Mouse (Mus musculus): ENCODE measurements around the gene Slc35e3. TPM values are rescaled to one million over a fixed set of nuclear protein-coding genes. Genes with fewer than 3 reads are reported as not detected.

The Slc35e3 gene
- polyA plus RNA-seq, 1 experiment from 2014 or later = 30.6 TPM

DNA sequence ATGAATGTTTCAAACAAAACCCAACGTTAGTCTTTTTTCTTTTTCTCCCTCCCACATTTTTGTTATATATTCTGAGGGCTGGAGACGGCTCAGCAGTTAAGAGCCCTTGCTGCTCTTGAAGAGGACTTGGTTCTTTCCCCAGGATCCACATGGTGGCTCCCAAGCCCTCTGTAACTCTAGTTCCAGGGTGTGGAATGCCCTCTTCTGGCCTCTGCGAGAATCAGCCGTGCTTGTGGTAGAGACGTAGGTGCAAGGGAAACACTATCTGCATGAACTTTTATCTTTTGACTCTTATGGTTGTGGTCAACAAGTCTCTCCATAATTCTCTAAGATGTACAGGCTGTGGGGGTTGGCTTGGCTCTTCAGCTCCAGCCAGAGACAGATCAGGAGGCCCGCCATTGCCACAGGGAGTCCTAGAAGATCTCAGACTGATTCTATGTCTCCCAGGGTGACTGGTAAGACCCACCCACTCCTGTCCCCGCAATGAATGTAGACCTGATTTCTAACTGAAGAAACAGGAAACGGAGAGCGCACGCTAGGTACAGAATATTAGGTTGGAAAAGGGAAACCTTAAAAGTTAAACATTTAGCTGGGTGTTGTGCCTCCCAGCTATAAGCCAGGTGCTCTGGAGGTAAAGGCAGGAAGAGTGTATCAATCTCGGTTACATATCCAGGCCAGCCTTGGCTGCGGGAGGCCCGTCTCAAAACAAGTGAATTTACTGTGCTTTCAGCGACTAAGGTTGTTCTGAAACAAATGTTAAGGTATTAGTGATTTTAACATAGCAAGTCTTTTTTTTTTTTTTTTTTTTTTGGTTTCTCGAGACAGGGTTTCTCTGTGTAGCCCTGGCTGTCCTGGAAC lies 14.7 kb downstream of the Slc35e3 start:
- no peak overlapping the region for H3K4me2 ChIP-seq

DNA sequence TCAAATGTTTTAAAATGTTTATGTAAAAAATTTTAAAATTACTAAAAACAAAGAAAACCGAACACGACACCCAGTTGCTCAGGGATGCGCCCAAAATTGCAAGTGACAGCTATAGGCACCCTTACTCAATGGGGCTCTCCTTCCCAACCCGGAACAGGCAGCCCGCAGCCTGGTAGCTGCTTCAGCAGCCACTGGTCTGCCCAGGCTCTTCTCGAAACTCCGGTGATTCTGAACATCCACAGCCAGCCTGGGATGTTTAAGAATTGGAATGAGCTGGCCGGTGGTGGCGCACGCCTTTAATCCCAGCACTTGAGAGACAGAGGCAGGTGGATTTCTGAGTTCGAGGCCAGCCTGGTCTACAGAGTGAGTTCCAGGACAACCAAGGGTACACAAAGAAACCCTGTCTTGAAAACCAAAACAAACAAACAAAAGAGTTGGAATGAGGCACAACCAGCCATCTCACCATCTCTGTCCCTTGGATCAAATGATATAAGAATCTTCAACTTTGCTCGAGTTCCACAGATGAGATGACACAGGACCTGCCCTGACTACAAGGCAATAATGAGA lies 15.4 kb downstream of the Slc35e3 start:
- Histone ChIP-seq H3K4me3 (no peak overlapping the region), H3K27ac (replicated peaks) (no peak overlapping the region), H3K9ac (no peak overlapping the region), H3K9me3 (no peaks in the 10 kb centered on the region), H3K4me1 (replicated peaks) (no peaks in the 10 kb centered on the region), H3K4me2 (no peak overlapping the region), H3K36me3 (peaks cover 14% of the 10 kb centered on the region), H3K27me3 (no peaks in the 10 kb centered on the region)
- no peak for ATAC-seq (ENCODE audit: low read depth)
- WGBS = 96% methylated on average over 12 of the region's 12 CpGs

More for the DNA sequence above, 14.7 kb downstream of the Slc35e3 start:
- H3K4me1 ChIP-seq (replicated peaks) = no peaks in the 10 kb centered on the region
- no peaks in the 10 kb centered on the region for H3K9me3 ChIP-seq
- no peak overlapping the region for H3K27ac ChIP-seq (replicated peaks)
- no peaks in the 10 kb centered on the region for H3K27me3 ChIP-seq
- no peak for ATAC-seq (ENCODE audit: low read depth)
- H3K4me3 ChIP-seq = no peak overlapping the region
- WGBS = 63% methylated on average over 15 of the region's 15 CpGs
- H3K36me3 ChIP-seq = peaks cover 20% of the 10 kb centered on the region
- no peak overlapping the region for H3K9ac ChIP-seq

DNA sequence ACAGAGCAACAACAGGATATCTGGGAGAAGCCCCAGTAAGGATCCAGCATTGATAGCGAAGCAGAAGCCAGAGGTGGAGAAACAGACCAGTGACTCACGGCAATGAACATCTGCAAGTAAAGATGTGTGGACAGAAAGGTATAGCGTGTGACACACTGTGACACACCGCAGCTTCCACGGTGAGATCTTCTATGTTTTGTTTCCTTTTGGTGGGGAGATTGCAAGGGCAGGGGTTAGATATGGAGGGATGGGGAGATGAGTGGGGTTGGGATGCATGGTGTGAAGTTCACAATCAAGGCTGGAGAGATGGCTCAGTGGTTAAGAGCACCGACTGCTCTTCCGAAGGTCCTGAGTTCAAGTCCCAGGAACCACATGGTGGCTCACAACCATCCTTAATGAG lies 16.0 kb downstream of the Slc35e3 start:
- ATAC-seq (ENCODE audit: low read depth) = no peak
- 93% methylated on average over 7 of the region's 7 CpGs for WGBS

DNA sequence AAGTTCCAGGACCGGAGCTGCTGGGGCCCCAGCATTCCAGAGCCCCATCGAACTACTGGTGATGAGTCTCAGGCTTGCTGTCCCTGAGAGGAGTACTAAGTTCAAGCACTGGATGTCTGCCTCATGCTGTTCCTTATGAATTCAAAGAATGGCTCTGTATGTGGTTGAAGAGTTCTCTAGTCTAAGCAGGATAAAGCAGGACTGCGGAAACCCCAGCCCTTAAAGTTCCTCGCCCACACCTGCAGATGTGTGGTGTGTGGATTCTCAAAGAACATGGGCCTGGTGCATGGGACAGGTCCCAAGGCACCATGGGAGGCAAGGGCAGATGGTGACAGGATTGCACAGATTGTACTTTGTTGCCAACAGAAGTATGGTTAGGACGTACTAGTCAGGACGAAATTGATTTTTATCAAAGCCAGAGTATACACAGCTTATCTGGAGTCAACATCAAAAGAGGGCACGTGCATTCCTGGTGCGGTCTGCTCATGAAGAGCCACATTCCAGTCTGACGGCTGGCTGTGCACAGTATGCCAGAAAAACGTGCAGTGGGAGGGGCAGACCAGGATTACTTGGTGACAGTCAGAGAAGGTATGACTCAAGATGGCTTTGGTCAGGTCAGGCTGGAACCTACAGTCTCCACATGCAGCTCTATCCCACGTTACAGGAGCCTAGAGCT lies 16.9 kb downstream of the Slc35e3 start:
- 81% methylated on average over 11 of the region's 11 CpGs for WGBS
- no peaks in the 10 kb centered on the region for H3K9me3 ChIP-seq
- H3K4me1 ChIP-seq (replicated peaks) = no peaks in the 10 kb centered on the region
- H3K4me3 ChIP-seq = no peak overlapping the region
- H3K27me3 ChIP-seq = no peaks in the 10 kb centered on the region
- no peak overlapping the region for H3K27ac ChIP-seq (replicated peaks)
- no peak overlapping the region for H3K4me2 ChIP-seq
- ATAC-seq (ENCODE audit: low read depth) = no peak
- peaks cover 14% of the 10 kb centered on the region for H3K36me3 ChIP-seq
- H3K9ac ChIP-seq = no peak overlapping the region

More for the DNA sequence above, 16.0 kb downstream of the Slc35e3 start:
- peaks cover 14% of the 10 kb centered on the region for H3K36me3 ChIP-seq
- no peaks in the 10 kb centered on the region for H3K4me1 ChIP-seq (replicated peaks)
- H3K4me2 ChIP-seq = no peak overlapping the region
- no peaks in the 10 kb centered on the region for H3K9me3 ChIP-seq
- no peak overlapping the region for H3K9ac ChIP-seq
- H3K4me3 ChIP-seq = no peak overlapping the region
- no peaks in the 10 kb centered on the region for H3K27me3 ChIP-seq
- H3K27ac ChIP-seq (replicated peaks) = no peak overlapping the region

DNA sequence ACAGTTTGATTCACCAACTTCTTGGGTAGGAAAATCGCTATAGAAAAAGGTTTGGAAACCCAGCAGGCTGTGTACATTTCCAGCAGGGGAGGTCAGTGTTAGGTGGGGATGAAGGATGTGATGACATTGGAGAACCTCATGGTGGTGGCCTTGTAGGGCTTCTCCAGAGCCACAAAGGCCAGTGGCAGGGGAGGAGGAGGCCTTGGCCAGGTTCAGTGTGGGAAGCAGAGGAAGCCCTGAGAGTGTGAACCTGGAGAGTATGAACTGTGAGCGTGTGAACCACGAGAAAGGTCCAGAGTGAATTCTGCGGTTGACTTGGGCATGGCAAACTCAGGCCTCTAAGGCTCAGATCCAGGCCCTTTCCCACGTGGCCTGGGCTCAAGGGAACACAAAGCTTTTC lies 17.6 kb downstream of the Slc35e3 start:
- peaks cover 14% of the 10 kb centered on the region for H3K36me3 ChIP-seq
- H3K27ac ChIP-seq (replicated peaks) = no peak overlapping the region
- WGBS = 85% methylated on average over 5 of the region's 5 CpGs
- no peak overlapping the region for H3K4me2 ChIP-seq
- no peak overlapping the region for H3K4me3 ChIP-seq
- no peak for ATAC-seq (ENCODE audit: low read depth)
- no peak overlapping the region for H3K9ac ChIP-seq
- no peaks in the 10 kb centered on the region for H3K27me3 ChIP-seq
- no peaks in the 10 kb centered on the region for H3K9me3 ChIP-seq
- no peaks in the 10 kb centered on the region for H3K4me1 ChIP-seq (replicated peaks)

DNA sequence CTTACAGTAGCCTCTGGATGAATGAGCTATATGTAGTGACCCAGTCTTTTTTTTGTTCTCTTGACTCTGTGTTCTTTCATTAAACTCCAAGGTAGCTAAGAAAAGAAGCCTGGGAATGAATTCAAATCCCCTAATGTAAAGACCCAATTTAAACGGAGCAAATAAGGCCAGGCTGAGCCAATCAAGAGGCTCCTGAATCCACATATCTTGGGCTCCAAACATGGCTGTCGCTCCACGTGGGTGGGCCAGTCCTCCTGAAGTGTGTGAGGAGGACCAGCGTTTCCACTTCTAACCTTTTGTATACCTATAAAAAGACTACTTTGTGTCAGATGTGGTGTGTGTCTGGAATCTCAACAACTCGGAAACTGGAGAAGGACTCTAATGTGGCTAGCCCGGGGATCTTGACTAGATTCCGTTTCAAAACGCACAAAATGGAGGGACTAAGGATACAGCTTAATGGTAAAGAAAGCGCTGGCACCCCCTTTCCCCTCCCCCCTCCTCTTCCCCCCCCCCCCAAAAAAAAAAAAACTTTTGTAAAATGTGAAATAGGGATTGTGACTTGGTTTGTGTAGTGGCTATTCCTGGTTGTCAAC lies 18.6 kb downstream of the Slc35e3 start:
- Histone ChIP-seq H3K9ac (no peak overlapping the region), H3K27me3 (no peaks in the 10 kb centered on the region), H3K4me2 (no peak overlapping the region), H3K4me1 (replicated peaks) (no peaks in the 10 kb centered on the region), H3K9me3 (no peaks in the 10 kb centered on the region), H3K4me3 (no peak overlapping the region), H3K27ac (replicated peaks) (no peak overlapping the region), H3K36me3 (peaks cover 5% of the 10 kb centered on the region)
- 81% methylated on average over 9 of the region's 9 CpGs for WGBS
- ATAC-seq (ENCODE audit: low read depth) = no peak

DNA sequence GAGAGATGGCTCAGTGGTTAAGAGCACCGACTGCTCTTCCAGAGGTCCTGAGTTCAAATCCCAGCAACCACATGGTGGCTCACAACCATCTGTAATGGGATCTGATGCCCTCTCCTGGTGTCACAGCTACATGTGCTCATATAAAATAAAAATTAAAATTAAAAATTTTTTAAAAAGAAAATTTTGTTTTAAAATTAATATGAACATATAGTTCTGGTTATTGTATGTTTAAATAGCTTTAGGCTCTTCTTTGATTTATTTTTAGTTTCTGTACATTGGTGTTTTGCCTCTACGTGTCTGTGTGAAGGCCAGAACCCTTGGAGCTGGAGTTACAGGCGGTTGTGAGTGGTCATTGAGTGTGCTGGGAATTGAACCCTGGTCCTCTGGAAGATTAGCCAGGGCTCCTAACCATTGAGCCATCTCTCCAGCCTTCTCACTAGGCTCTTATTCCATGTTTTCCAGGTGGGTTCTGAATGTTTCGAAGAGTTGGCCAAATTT lies 19.2 kb downstream of the Slc35e3 start:
- Histone ChIP-seq H3K9ac (no peak overlapping the region), H3K27me3 (no peaks in the 10 kb centered on the region), H3K4me3 (no peak overlapping the region), H3K36me3 (no peaks in the 10 kb centered on the region), H3K27ac (replicated peaks) (no peak overlapping the region), H3K4me1 (replicated peaks) (no peaks in the 10 kb centered on the region), H3K9me3 (no peaks in the 10 kb centered on the region), H3K4me2 (no peak overlapping the region)
- WGBS = 94% methylated on average over 4 of the region's 4 CpGs
- ATAC-seq (ENCODE audit: low read depth) = no peak

DNA sequence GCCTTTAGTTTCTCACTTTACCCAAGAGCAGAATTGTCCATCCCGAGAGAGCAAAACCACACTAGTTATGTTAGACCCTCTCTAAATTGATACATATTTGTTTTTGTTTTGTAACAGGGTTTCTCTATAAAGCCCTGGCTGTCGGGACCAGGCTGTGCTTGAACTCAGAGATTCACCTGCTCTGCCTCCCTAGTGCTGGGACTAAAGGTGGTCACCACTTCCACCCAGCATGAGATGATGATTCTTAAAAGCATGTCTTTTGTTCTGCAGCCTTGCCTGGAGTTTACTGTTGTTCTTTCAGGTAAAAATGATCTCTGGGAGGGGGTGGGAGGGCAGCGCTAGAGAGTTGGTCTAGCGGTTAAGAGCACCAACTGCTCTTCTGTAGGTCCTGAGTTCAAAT lies 19.8 kb downstream of the Slc35e3 start:
- no peak for ATAC-seq (ENCODE audit: low read depth)
- Histone ChIP-seq H3K4me2 (no peak overlapping the region), H3K27me3 (no peaks in the 10 kb centered on the region), H3K9ac (no peak overlapping the region), H3K4me3 (no peak overlapping the region), H3K9me3 (no peaks in the 10 kb centered on the region), H3K36me3 (no peaks in the 10 kb centered on the region), H3K4me1 (replicated peaks) (no peaks in the 10 kb centered on the region), H3K27ac (replicated peaks) (no peak overlapping the region)
- whole genome bisulfite sequencing = 96% methylated on average over 4 of the region's 4 CpGs

DNA sequence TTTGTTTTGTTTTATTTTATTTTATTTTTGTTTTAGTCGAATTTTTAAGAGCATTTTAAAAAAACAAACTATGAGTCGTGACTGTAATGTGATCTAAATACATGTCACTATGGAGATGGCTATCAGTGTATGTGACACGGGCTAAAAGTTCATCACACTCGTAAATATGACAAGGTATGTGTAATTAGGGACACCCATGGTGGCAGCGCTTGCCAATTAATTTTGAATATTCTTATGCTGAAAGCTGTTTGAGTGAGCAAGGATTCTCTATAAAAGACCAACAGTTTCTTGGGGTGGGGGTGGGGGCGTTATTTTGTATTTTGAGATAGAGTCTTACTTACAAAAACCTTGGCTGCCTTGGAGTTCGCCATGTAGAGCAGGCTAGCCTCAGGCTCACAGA lies 20.5 kb downstream of the Slc35e3 start:
- Histone ChIP-seq H3K4me2 (no peak overlapping the region), H3K9me3 (no peaks in the 10 kb centered on the region), H3K4me3 (no peak overlapping the region), H3K27ac (replicated peaks) (no peak overlapping the region), H3K27me3 (no peaks in the 10 kb centered on the region), H3K4me1 (replicated peaks) (no peaks in the 10 kb centered on the region), H3K36me3 (no peaks in the 10 kb centered on the region), H3K9ac (no peak overlapping the region)
- WGBS = 81% methylated on average over 7 of the region's 7 CpGs
- no peak for ATAC-seq (ENCODE audit: low read depth)

DNA sequence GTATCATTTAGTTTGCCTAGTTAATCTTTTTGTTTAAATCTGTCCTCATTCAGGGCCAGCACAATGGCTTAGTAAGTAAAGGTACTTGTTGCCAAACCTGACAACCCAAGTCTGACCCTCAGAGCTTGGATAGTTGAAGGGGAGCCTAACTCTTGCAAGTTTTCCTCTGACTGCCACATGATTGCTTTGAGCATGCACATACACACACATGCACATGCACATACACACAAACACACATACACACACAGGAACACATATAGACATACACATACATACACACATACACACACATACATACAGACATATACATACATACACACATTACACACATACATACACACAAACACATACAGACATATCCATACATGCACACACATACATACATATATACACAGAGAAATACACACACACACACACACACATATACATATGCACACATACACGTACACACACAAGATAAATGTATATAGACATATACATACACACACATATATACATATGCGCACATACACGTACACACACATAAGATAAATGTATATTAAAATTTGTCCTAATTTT lies 21.3 kb downstream of the Slc35e3 start:
- H3K9me3 ChIP-seq = no peaks in the 10 kb centered on the region
- H3K9ac ChIP-seq = no peak overlapping the region
- no peaks in the 10 kb centered on the region for H3K36me3 ChIP-seq
- no peak overlapping the region for H3K4me3 ChIP-seq
- H3K27me3 ChIP-seq = no peaks in the 10 kb centered on the region
- no peak overlapping the region for H3K4me2 ChIP-seq
- no peak for ATAC-seq (ENCODE audit: low read depth)
- H3K27ac ChIP-seq (replicated peaks) = no peak overlapping the region
- WGBS = 94% methylated on average over 3 of the region's 3 CpGs
- H3K4me1 ChIP-seq (replicated peaks) = no peaks in the 10 kb centered on the region

DNA sequence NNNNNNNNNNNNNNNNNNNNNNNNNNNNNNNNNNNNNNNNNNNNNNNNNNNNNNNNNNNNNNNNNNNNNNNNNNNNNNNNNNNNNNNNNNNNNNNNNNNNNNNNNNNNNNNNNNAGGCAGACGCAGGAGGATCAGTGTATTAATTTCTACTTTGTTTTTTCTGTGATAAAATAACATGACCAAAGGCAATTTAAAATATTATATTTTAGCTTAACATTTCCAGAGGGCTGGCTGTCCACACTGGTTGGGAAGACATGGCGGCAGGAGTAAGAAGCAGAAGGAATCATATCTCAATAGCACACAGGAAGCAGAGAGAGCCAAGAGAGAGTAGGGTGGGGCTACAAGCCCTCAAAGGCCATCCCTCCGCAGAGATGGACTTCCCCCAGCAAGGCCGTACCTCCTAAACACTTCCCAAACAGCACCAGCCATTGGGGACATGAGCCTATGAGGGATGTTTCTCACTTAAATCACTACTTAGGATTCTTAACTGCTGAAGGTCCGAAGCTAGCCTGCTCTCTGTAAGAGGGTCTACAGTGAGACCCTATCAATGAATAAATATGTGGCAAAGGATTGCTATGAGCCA lies 21.9 kb downstream of the Slc35e3 start:
- 80% methylated on average over 5 of the region's 5 CpGs for WGBS
- H3K4me2 ChIP-seq = no peak overlapping the region
- H3K36me3 ChIP-seq = no peaks in the 10 kb centered on the region
- no peak overlapping the region for H3K27ac ChIP-seq (replicated peaks)
- H3K27me3 ChIP-seq = no peaks in the 10 kb centered on the region
- H3K9ac ChIP-seq = no peak overlapping the region
- no peaks in the 10 kb centered on the region for H3K4me1 ChIP-seq (replicated peaks)
- no peak overlapping the region for H3K4me3 ChIP-seq
- no peak for ATAC-seq (ENCODE audit: low read depth)
- H3K9me3 ChIP-seq = no peaks in the 10 kb centered on the region

Measured in neural tube, embryonic 13.5 days (tissue).